Mouse (Mus musculus) forelimb bud, embryonic 11.5 days (tissue): ENCODE data around the gene Vps72.
"Not testable (repeated sequence)": the region's sequence is repeated elsewhere in the genome, so short reads cannot be mapped to it uniquely, and the experiment has no call there.

Experiments used
- DNase-seq: peaks from one replicate; pipeline ENCODE4 v3.0.0-alpha.2; 2012; ENCODE audit warnings: low read depth, low spot score

The Vps72 gene

GRCm38 (mm10) chr3:95110911-95111726, at the start of gene Vps72:
Gene Vps72, plus strand, starts transcription at chr3:95111022.
- peak; percentile 93 for DNase-seq

- no peak for DNase-seq
Measured at GRCm38 (mm10) chr3:95063741-95064140, 47.1 kb upstream of the Vps72 start.

- no peak for DNase-seq
Measured at GRCm38 (mm10) chr3:95065553-95065952, 45.3 kb upstream of the Vps72 start.

DNA sequence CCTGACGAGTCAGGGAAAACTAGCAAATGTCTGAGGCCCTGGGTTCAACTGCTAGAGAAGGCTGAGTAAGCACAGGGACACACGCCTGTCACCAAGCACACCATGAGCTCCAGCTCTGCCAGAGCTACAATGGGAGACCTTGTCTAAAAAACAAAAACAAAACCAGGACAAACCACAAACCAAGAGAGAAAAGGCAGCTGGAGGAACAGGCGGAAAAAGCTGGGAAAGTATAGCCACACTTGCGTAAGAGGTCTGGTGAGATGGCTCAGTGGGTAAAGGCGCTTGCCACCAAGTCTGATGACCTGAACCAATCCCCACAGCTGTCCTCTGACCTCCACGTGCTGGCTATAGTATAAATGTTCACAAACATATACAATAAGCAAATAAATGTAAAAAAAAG, 44.7 kb upstream of the Vps72 start:
- no peak for DNase-seq

- no peak for DNase-seq
Measured at GRCm38 (mm10) chr3:95066570-95066969, 44.3 kb upstream of the Vps72 start.

GRCm38 (mm10) chr3:95071606-95072005, 39.2 kb upstream of the Vps72 start:
- no peak for DNase-seq

- no peak for DNase-seq
Measured at GRCm38 (mm10) chr3:95088071-95088470, 22.8 kb upstream of the Vps72 start.

- DNase-seq, result no peak
Measured at GRCm38 (mm10) chr3:95100854-95101253, 10.0 kb upstream of the Vps72 start.

GRCm38 (mm10) chr3:95105121-95105520, 5.7 kb upstream of the Vps72 start:
- DNase-seq, result no peak

DNA sequence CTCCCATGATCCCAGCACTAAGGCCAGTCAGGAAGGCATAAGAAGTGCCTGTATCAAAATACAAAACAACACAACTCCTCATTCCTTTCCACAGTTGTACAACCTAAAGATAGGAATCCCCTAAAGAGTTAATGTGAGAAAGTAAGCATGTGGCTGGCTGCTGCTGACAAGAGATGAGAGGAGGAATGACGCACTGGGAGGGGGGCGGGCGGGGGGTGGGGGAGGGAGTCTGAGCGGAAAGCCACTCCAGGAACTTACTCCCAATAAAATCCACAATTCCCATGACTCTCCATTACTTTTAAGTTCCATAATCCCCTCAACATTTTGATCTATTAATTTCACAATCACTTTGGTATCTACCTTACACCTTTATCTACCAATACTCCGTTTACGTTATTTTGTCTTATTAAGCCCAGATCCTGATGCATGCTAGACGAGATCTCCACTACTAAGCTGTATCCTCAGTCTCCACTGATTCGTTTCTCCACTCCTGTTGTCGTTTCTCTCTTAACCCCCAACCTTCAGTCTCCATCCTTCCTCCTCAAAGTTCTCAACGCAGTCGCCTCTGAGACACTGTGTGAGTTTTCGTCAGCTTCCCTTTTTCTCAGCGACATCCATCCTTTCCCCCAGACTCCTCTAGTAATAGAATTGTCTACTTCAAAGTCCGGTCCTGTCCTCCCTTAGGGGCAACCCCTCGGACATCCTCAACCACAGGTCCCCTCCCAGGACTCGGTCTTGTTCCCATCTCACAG, 5.1 kb upstream of the Vps72 start:
- no peak for DNase-seq

DNA sequence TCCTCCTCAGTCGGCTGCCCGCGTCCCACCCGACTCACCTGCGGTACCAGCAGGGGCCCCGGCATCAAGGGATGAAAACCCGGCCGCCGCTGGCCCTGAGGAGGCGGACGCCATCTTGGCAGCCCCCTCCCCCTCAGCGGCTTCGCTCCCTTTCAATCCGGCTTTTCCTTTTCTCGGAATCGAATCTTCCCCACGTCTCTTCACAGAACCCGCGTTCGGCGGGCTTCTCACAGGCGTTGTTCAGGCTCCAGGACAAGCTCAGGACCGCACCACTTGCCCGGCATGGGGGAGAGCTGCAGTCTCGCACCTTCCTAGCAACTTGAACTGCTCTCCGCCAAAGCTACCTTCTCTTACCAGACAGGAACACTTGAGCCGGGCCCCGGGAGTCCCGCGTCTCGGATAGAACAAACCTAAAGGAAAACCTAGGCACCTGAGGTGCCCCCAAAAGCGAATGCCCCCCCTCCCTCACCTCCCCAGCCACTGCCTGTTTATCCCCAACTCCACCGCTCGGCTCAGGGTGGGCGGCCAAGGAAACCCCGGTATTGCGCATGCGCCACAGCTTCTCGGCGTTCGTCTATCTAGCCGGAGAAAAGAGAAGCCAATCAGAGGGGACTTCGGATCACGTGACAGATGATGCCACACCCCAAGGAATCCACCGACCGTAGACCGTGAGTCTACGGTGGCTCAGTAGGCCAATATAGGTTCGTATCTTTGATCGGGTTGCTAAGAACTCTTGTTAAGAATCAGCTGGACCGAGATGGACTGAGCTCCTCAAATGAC, 4.3 kb upstream of the Vps72 start, which contains the start of gene Pip5k1a:
Gene Pip5k1a, minus strand, starts transcription at position 593 of the 780 bp plus-strand sequence.
- peak; percentile 100 for DNase-seq

DNA sequence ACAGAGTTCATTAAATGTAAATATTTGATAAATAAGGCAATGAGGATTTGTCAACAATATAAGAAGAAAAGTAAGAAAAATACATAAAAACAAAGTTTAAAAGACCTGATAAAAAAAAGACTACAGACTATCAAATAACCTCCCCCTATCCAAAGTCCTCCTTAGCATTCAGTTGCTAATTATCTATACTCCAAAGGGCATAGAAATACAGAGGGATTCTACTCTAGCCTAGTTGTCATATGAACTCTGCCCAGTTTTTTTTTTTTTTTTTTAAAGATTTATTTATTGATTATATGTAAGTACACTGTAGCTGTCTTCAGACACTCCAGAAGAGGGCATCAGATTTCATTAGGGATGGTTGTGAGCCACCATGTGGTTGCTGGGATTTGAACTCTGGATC, 3.5 kb upstream of the Vps72 start:
- DNase-seq, result not testable (repeated sequence)

DNA sequence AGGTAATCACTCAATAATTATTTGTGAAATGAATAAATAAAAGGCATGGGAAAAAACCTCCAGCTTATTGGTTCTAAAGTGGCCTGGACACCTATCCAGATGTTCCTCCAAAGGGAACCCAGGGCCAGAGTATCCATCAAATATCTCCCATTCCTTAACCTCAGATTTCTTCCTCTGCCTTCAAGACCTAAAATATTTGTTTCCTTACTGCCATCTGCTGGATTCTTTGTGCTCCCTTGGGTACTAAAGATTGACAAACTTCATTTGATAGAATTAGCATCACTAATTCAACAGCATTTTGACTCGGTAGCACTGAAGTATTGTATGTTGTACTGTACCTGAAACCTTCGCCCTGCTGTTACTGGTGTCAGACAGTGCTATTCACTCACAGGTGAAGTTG, 2.9 kb upstream of the Vps72 start:
- DNase-seq, result no peak

DNA sequence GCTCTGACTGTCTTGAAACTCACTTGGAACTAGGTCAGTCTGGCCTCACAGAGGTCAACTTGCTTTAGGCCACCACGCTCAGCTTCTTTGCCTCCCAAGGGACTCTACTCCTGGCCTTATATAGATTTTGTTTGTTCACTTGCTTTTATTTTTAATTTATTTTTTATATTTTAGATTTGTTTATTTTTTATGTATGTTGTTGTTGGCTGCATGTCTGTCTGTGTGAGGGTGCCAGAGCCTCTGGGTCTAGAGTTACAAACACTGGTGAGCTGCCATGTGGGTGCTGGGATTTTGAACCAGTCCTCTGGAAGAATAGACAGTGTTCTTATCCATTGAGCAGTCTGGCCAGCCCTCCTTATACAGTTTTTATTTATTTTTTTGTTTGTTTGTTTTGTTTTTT, 1.9 kb downstream of the Vps72 start:
- DNase-seq, result no peak

DNA sequence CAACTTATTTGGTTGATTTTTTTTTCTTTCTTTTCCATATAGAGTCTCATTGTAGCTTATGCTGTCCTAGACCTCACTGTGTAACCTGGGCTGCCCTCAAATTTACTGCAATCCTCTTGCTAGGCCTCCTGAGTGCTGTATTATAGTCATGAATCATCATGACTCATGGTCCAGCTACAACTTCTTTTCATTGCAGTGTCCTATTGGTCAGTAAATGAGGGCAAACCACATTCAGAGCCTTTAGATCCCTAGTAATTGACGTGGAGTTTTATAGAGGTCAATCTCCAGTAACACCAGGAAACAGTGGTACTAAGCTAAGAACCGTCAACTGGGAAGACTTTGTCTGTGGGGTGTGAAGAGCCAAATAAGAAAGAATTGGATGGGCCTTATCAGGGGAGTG, 6.9 kb downstream of the Vps72 start:
- no peak for DNase-seq

GRCm38 (mm10) chr3:95121580-95121979, 10.8 kb downstream of the Vps72 start:
- DNase-seq, result no peak

DNA sequence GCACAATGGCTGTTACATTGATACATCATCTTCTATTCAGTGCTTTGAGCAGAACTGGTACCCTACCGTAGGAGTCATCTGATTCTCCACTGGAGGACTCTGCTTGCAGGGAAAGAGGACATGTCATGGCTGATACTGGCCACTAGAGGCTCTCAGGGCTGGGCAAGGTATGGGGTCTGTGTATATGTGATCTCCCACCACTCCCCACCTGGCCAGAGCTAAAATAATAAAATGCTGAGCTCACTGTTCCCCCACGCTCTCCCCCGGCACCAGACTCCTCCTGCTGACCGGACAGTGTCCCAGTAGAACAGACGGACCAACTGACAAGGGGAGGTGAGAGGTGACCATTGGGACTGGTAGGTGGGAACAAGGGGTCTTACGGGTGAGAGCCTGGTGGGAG, 13.4 kb downstream of the Vps72 start, which contains the start of gene Tmod4:
Gene Tmod4, plus strand, starts transcription at position 231 of the 400 bp plus-strand sequence.
- peak; percentile 34 for DNase-seq

- DNase-seq, result no peak
Measured at GRCm38 (mm10) chr3:95124972-95125371, 14.2 kb downstream of the Vps72 start.

DNA sequence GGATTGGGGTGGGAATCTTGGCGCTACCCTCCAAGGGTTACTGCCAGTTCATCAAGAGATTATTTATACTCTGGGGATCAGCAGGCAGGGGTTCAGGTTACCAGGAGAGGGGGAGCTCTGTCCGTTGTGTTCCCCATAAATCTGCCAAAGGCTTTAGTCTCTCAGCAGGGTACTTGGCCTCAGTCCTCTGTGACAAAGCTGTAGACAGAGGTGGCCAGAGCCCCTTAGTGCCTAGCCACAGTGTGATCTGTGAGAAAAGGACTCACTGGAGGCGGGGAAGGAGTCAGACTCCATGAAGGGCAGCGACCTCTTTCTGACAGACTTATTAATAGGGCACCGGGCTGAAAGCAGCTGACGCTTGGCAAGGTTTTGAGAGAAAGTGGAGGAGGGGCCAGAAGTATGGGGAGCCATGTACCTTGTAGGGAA, 18.4 kb downstream of the Vps72 start:
- DNase-seq, result no peak

DNA sequence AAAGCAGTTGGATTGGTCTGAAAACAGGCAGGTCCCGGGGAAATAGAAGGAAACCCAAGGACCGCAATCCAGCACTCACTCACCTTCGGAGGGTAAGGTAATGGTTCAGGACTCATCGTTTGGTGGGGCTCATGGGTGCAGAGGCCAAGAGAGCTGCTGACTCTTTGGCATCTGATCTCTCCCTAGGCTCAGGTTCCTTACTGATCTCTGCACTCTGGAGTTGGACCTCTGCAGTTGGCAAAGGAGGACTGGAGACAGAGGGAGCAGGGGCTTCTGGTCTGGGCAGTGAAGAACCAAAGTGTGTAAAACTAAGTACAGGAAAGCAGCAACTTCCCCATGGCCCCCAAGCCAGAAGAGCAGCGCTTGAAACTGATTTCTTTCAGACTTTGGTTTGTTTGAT, 19.3 kb downstream of the Vps72 start:
- DNase-seq, result no peak

- DNase-seq, result not testable (repeated sequence)
Measured at GRCm38 (mm10) chr3:95132389-95132788, 21.6 kb downstream of the Vps72 start.

GRCm38 (mm10) chr3:95133176-95133575, 22.4 kb downstream of the Vps72 start:
- no peak for DNase-seq
